Mouse (Mus musculus): Measurements from ENCODE around the gene Pip4p1. TPM values are rescaled to one million over a fixed set of nuclear protein-coding genes. Genes with fewer than 3 reads are reported as not detected.

Pip4p1 gene
- polyA plus RNA-seq, 1 experiment from 2014 or later, result 51.8 TPM

DNA sequence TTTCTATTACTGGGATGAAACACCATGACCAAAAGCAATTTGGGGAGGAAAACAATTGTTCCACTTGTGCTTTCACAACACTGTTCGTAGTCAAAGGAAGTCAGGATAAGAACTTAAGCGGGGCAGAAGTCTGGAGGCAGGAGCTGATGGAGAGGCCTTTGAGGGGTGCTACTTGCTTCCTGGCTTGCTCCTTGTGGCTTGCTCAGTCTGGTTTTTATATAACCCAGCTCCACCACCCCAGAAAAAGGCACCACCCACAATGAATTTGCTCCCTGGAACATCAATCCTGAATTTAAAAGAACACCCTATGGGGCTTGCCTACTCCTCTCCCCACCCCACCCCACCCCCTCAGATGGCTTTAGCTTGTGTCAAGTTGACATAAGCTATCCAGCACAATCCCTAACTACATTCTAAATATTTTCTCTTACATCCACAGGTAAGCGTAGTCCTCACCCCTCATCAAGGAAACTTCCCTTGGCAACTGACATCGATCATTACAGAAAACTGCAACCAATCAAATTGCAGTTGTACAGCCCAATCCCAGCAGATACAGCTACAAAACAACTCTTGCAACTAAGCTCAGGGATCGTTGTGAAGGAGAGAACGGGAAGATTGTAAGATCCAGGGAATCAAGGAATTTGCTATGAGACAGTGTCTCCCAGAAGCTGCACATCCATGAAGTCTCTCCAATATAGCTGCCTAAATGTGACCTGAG is 54.3 kb downstream of the Pip4p1 start:
- 81% methylated on average over 6 of the region's 6 CpGs for WGBS
- no peaks in the 10 kb centered on the region for H3K27me3 ChIP-seq (replicated peaks)
- H3K9ac ChIP-seq, result no peak overlapping the region
- no peaks in the 10 kb centered on the region for H3K9me3 ChIP-seq
- no peak overlapping the region for H3K4me2 ChIP-seq
- no peak overlapping the region for H3K27ac ChIP-seq
- H3K4me1 ChIP-seq, result no peaks in the 10 kb centered on the region
- ATAC-seq (ENCODE audit: insufficient read depth, low FRiP score, low read depth), result no peak
- no peak overlapping the region for H3K4me3 ChIP-seq (replicated peaks)
- H3K36me3 ChIP-seq, result no peaks in the 10 kb centered on the region

Other genes starting within 250 kb of the Pip4p1 start
- not detected in 2 replicates for gene Olfr747, start 237.7 kb downstream of the Pip4p1 start, polyA plus RNA-seq (2015; fragmentation: Nextera tagmentation; extraction: Ambion mirVana)
- gene Olfr748, start 223.5 kb downstream of the Pip4p1 start, polyA plus RNA-seq (2015; fragmentation: Nextera tagmentation; extraction: Ambion mirVana), result not detected in 2 replicates
- not detected in 2 replicates for gene Olfr749, start 185.8 kb downstream of the Pip4p1 start, polyA plus RNA-seq (2015; fragmentation: Nextera tagmentation; extraction: Ambion mirVana)
- gene Ttc5, start 145.3 kb downstream of the Pip4p1 start, polyA plus RNA-seq (2015; fragmentation: Nextera tagmentation; extraction: Ambion mirVana), result 59.9 and 65.2 TPM in 2 replicates
- not detected in 2 replicates for gene Ccnb1ip1, start 123.1 kb downstream of the Pip4p1 start, polyA plus RNA-seq (2015; fragmentation: Nextera tagmentation; extraction: Ambion mirVana)
- 62.6 and 63.3 TPM in 2 replicates for gene Parp2, start 123.0 kb downstream of the Pip4p1 start, polyA plus RNA-seq (2015; fragmentation: Nextera tagmentation; extraction: Ambion mirVana)
- gene Tep1, start 60.3 kb downstream of the Pip4p1 start, polyA plus RNA-seq (2015; fragmentation: Nextera tagmentation; extraction: Ambion mirVana), result 6.4 and 7.3 TPM in 2 replicates
- 0.28 and 0.36 TPM in 2 replicates for gene Klhl33, start 33.3 kb downstream of the Pip4p1 start, polyA plus RNA-seq (2015; fragmentation: Nextera tagmentation; extraction: Ambion mirVana)
- gene Osgep, start 6.0 kb downstream of the Pip4p1 start, polyA plus RNA-seq (2015; fragmentation: Nextera tagmentation; extraction: Ambion mirVana), result 132 and 145 TPM in 2 replicates
- 179 and 204 TPM in 2 replicates for gene Apex1, start 5.9 kb downstream of the Pip4p1 start, polyA plus RNA-seq (2015; fragmentation: Nextera tagmentation; extraction: Ambion mirVana)
- gene Pnp, start 226 bp upstream of the Pip4p1 start, polyA plus RNA-seq (2015; fragmentation: Nextera tagmentation; extraction: Ambion mirVana), result 73.9 and 75.7 TPM in 2 replicates
- not detected in 2 replicates for gene Gm49342, start 13.7 kb upstream of the Pip4p1 start, polyA plus RNA-seq (2015; fragmentation: Nextera tagmentation; extraction: Ambion mirVana)
- 1.4 and 1.7 TPM in 2 replicates for gene Pnp2, start 25.1 kb upstream of the Pip4p1 start, polyA plus RNA-seq (2015; fragmentation: Nextera tagmentation; extraction: Ambion mirVana)
- 0.28 TPM in 1 of 2 replicates, not detected in the other for gene Rnase10, start 76.9 kb upstream of the Pip4p1 start, polyA plus RNA-seq (2015; fragmentation: Nextera tagmentation; extraction: Ambion mirVana)
- gene Rnase9, start 111.0 kb upstream of the Pip4p1 start, polyA plus RNA-seq (2015; fragmentation: Nextera tagmentation; extraction: Ambion mirVana), result not detected in 2 replicates
- not detected in 2 replicates for gene Rnase11, start 119.3 kb upstream of the Pip4p1 start, polyA plus RNA-seq (2015; fragmentation: Nextera tagmentation; extraction: Ambion mirVana)
- 0.44 and 0.83 TPM in 2 replicates for gene Rnase12, start 126.8 kb upstream of the Pip4p1 start, polyA plus RNA-seq (2015; fragmentation: Nextera tagmentation; extraction: Ambion mirVana)
- not detected in 2 replicates for gene Olfr750, start 143.6 kb upstream of the Pip4p1 start, polyA plus RNA-seq (2015; fragmentation: Nextera tagmentation; extraction: Ambion mirVana)
- gene Rnase4, start 160.2 kb upstream of the Pip4p1 start, polyA plus RNA-seq (2015; fragmentation: Nextera tagmentation; extraction: Ambion mirVana), result 152 and 176 TPM in 2 replicates
- 44.8 and 50.6 TPM in 2 replicates for gene Ang, start 160.3 kb upstream of the Pip4p1 start, polyA plus RNA-seq (2015; fragmentation: Nextera tagmentation; extraction: Ambion mirVana)
- gene Eddm3b, start 183.6 kb upstream of the Pip4p1 start, polyA plus RNA-seq (2015; fragmentation: Nextera tagmentation; extraction: Ambion mirVana), result not detected in 2 replicates
- 2.8 and 3.1 TPM in 2 replicates for gene Rnase6, start 193.1 kb upstream of the Pip4p1 start, polyA plus RNA-seq (2015; fragmentation: Nextera tagmentation; extraction: Ambion mirVana)
- gene Rnase1, start 215.9 kb upstream of the Pip4p1 start, polyA plus RNA-seq (2015; fragmentation: Nextera tagmentation; extraction: Ambion mirVana), result 57.6 and 62.8 TPM in 2 replicates
- gene Rnase2b, start 231.4 kb upstream of the Pip4p1 start, polyA plus RNA-seq (2015; fragmentation: Nextera tagmentation; extraction: Ambion mirVana), result not detected in 2 replicates